Mouse (Mus musculus): ENCODE data around the gene Il27.

GRCm38 (mm10) chr7:126644345-126644744 is 49.6 kb upstream of the Il27 start:
- TF ChIP-seq ZC3H11A (IDR thresholded peaks at IDR 0.05; ENCODE audit: borderline replicate concordance, low read depth, low read length): no peak
- TF ChIP-seq MAFK (IDR thresholded peaks at IDR 0.05; ENCODE audit: insufficient read depth, low read depth, low read length): no peak

Measured in ES-E14 (cell line).